Mouse (Mus musculus) myocyte (in vitro differentiated cells): ENCODE data around the gene Kcna7. TPM values are rescaled to one million over a fixed set of nuclear protein-coding genes. Genes with fewer than 3 reads are reported as not detected.
A peak's percentile ranks its signal among the peaks of the same experiment; 100 is the strongest.

ENCODE experiments used
- H3K27me3 ChIP-seq: one replicate; pipeline ENCODE4 v1.6.1; 2011; ENCODE audit not compliant: control insufficient read depth, insufficient read depth, insufficient read length
- H3K36me3 ChIP-seq: one replicate; pipeline ENCODE4 v1.6.1; 2011; ENCODE audit not compliant: control insufficient read depth, insufficient read depth
- H3K4me2 ChIP-seq: one replicate; pipeline ENCODE4 v1.6.1; 2011; ENCODE audit warnings: low read depth, control low read depth
- H3K4me3 ChIP-seq: one replicate; pipeline ENCODE4 v1.5.1; 2011; ENCODE audit warnings: mild to moderate bottlenecking, control low read depth, moderate library complexity
- H3K79me2 ChIP-seq: one replicate; pipeline ENCODE4 v1.6.1; 2011; ENCODE audit not compliant: control insufficient read depth, insufficient read depth
- H3ac ChIP-seq: one replicate; pipeline ENCODE4 v1.6.1; 2011; ENCODE audit not compliant: control insufficient read depth, insufficient read length
- CEBPB ChIP-seq: IDR thresholded peaks from 2 replicates; pipeline ENCODE4 v1.6.1; 2011; ENCODE audit warnings: mild to moderate bottlenecking, moderate library complexity; ENCODE audit not compliant: poor library complexity, insufficient read depth, severe bottlenecking
- E2F4 ChIP-seq: IDR thresholded peaks from one replicate; pipeline ENCODE4 v1.6.1; 2011; ENCODE audit warnings: mild to moderate bottlenecking, control low read depth, moderate library complexity; ENCODE audit not compliant: insufficient read depth
- MAX ChIP-seq: IDR thresholded peaks from one replicate; pipeline ENCODE4 v1.6.1; 2011; ENCODE audit warnings: low read depth, mild to moderate bottlenecking, control low read depth
- MYOD1 ChIP-seq, 3 experiments: IDR thresholded peaks; one replicate each; pipeline ENCODE4 v1.6.1; 2011; ENCODE audit warnings: control low read depth in 2 of 3, low read depth in 2 of 3, mild to moderate bottlenecking in 2 of 3, moderate library complexity in 1 of 3; ENCODE audit not compliant: insufficient read length in 2 of 3, control insufficient read depth in 1 of 3
- MYOG ChIP-seq, 3 experiments: IDR thresholded peaks; one replicate each; pipeline ENCODE4 v1.6.1; 2011; ENCODE audit warnings: control low read depth in 2 of 3, low read depth in 2 of 3, mild to moderate bottlenecking in 2 of 3; ENCODE audit not compliant: insufficient read length in 2 of 3, control insufficient read depth in 1 of 3, insufficient read depth in 1 of 3
- POLR2A ChIP-seq: IDR thresholded peaks from one replicate; pipeline ENCODE4 v1.6.1; 2011; ENCODE audit warnings: low read depth, mild to moderate bottlenecking, control low read depth, moderate library complexity; ENCODE audit not compliant: insufficient read length
- POLR2AphosphoS2 ChIP-seq: IDR thresholded peaks from one replicate; pipeline ENCODE4 v1.6.1; 2011; ENCODE audit warnings: low read depth, control low read depth; ENCODE audit not compliant: insufficient read length
- REST ChIP-seq: IDR thresholded peaks from one replicate; pipeline ENCODE4 v1.6.1; 2011; ENCODE audit warnings: mild to moderate bottlenecking, control low read depth, moderate library complexity; ENCODE audit not compliant: insufficient read depth, insufficient read length
- SRF ChIP-seq: IDR thresholded peaks from one replicate; pipeline ENCODE4 v1.6.1; 2011; ENCODE audit warnings: low read depth; ENCODE audit not compliant: control insufficient read depth, insufficient read length
- TCF12 ChIP-seq: IDR thresholded peaks from one replicate; pipeline ENCODE4 v1.6.1; 2011; ENCODE audit warnings: mild to moderate bottlenecking, control low read depth; ENCODE audit not compliant: poor library complexity, insufficient read depth, severe bottlenecking
- TCF3 ChIP-seq: IDR thresholded peaks from one replicate; pipeline ENCODE4 v1.6.1; 2011; ENCODE audit warnings: low read depth, control low read depth; ENCODE audit not compliant: insufficient read length
- USF1 ChIP-seq: IDR thresholded peaks from one replicate; pipeline ENCODE4 v1.6.1; 2011; ENCODE audit warnings: low read depth, mild to moderate bottlenecking, control low read depth, moderate library complexity
- polyA plus RNA-seq: library from polyadenylated mRNA; unstranded; fragments of >200 nt; fragmentation: generic; extraction: Trizol; gene quantifications from one replicate; pipeline ENCODE4 v1.2.1, GENCODE M21; 2012; ENCODE audit warnings: missing spikeins

Gene Kcna7
- polyA plus RNA-seq, 1 experiment: 0.65 TPM

GRCm38 (mm10) chr7:45372371-45372770 lies 33.1 kb upstream of the Kcna7 start:
- Histone ChIP-seq H3K4me3 (no peak overlapping the region), H3K36me3 (peaks cover 20% of the 10 kb centered on the region), H3K4me2 (no peak overlapping the region), H3K27me3 (no peaks in the 10 kb centered on the region), H3ac (no peak overlapping the region), H3K79me2 (no peaks in the 10 kb centered on the region)
- TF ChIP-seq POLR2AphosphoS2 (peak; percentile 56), TCF12 (no peak), POLR2A (no peak)

GRCm38 (mm10) chr7:45374620-45375019 lies 30.8 kb upstream of the Kcna7 start:
- no peak overlapping the region for H3K4me2 ChIP-seq
- H3K27me3 ChIP-seq: no peaks in the 10 kb centered on the region
- no peak overlapping the region for H3K4me3 ChIP-seq
- H3K79me2 ChIP-seq: no peaks in the 10 kb centered on the region
- TF ChIP-seq POLR2A (no peak), USF1 (no peak), TCF12 (no peak), SRF (no peak), MYOG (IDR thresholded peaks at IDR 0.05; ENCODE audit: control insufficient read depth in 1 of 3, insufficient read depth in 1 of 3, insufficient read length in 2 of 3, low read depth in 2 of 3) (no peak), REST (no peak), TCF3 (no peak), POLR2AphosphoS2 (no peak), E2F4 (no peak), MAX (no peak), MYOD1 (IDR thresholded peaks at IDR 0.05; ENCODE audit: control insufficient read depth in 1 of 3, insufficient read length in 2 of 3, low read depth in 2 of 3) (no peak), CEBPB (no peak)
- peaks cover 34% of the 10 kb centered on the region for H3K36me3 ChIP-seq
- H3ac ChIP-seq: no peak overlapping the region

GRCm38 (mm10) chr7:45376057-45376456 lies 29.4 kb upstream of the Kcna7 start:
- Histone ChIP-seq H3K79me2 (no peaks in the 10 kb centered on the region), H3K4me3 (no peak overlapping the region), H3ac (no peak overlapping the region), H3K27me3 (no peaks in the 10 kb centered on the region), H3K4me2 (no peak overlapping the region), H3K36me3 (peaks cover 45% of the 10 kb centered on the region)
- TF ChIP-seq MYOG (IDR thresholded peaks at IDR 0.05; ENCODE audit: control insufficient read depth in 1 of 3, insufficient read depth in 1 of 3, insufficient read length in 2 of 3, low read depth in 2 of 3): no peak
- no peak for TF ChIP-seq MYOD1 (IDR thresholded peaks at IDR 0.05; ENCODE audit: control insufficient read depth in 1 of 3, insufficient read length in 2 of 3, low read depth in 2 of 3)
- TF ChIP-seq TCF12: no peak
- no peak for TF ChIP-seq POLR2AphosphoS2
- TF ChIP-seq USF1: no peak
- TF ChIP-seq E2F4: no peak
- no peak for TF ChIP-seq CEBPB
- no peak for TF ChIP-seq SRF
- no peak for TF ChIP-seq MAX
- TF ChIP-seq REST: no peak
- TF ChIP-seq POLR2A: no peak
- no peak for TF ChIP-seq TCF3

- peaks cover 37% of the 10 kb centered on the region for H3K79me2 ChIP-seq
- H3K4me3 ChIP-seq: no peak overlapping the region
- TF ChIP-seq USF1 (no peak), TCF12 (no peak), POLR2AphosphoS2 (no peak), E2F4 (no peak), SRF (no peak), MYOD1 (IDR thresholded peaks at IDR 0.05; ENCODE audit: control insufficient read depth in 1 of 3, insufficient read length in 2 of 3, low read depth in 2 of 3) (no peak), MYOG (IDR thresholded peaks at IDR 0.05; ENCODE audit: control insufficient read depth in 1 of 3, insufficient read depth in 1 of 3, insufficient read length in 2 of 3, low read depth in 2 of 3) (no peak), POLR2A (no peak), REST (no peak), TCF3 (no peak), CEBPB (no peak), MAX (no peak)
Observed at GRCm38 (mm10) chr7:45386077-45386476, 19.4 kb upstream of the Kcna7 start.

GRCm38 (mm10) chr7:45395129-45395541 lies 10.3 kb upstream of the Kcna7 start:
- peak overlapping the region; percentile 26 for H3ac ChIP-seq
- peak overlapping the region; percentile 94 for H3K4me2 ChIP-seq
- no peaks in the 10 kb centered on the region for H3K27me3 ChIP-seq
- TF ChIP-seq MYOD1 (IDR thresholded peaks at IDR 0.05; ENCODE audit: control insufficient read depth in 1 of 3, insufficient read length in 2 of 3, low read depth in 2 of 3) (no peak), TCF12 (no peak), CEBPB (no peak), MYOG (IDR thresholded peaks at IDR 0.05; ENCODE audit: control insufficient read depth in 1 of 3, insufficient read depth in 1 of 3, insufficient read length in 2 of 3, low read depth in 2 of 3) (no peak), MAX (no peak), USF1 (no peak), POLR2A (no peak)
- H3K36me3 ChIP-seq: peaks cover 29% of the 10 kb centered on the region
- peaks cover 50% of the 10 kb centered on the region for H3K79me2 ChIP-seq
- H3K4me3 ChIP-seq: peak overlapping the region; percentile 98

More at GRCm38 (mm10) chr7:45386077-45386476, 19.4 kb upstream of the Kcna7 start:
- Histone ChIP-seq H3K27me3 (no peaks in the 10 kb centered on the region), H3K36me3 (peaks cover 75% of the 10 kb centered on the region), H3ac (no peak overlapping the region), H3K4me2 (no peak overlapping the region)
